Mouse (Mus musculus): ENCODE measurements around the gene Dusp13. TPM values are rescaled to one million over a fixed set of nuclear protein-coding genes. Genes with fewer than 3 reads are reported as not detected.

Dusp13 gene
- total RNA-seq, 2 experiments from 2014 or later: 0.35 TPM; not detected in 1

DNA sequence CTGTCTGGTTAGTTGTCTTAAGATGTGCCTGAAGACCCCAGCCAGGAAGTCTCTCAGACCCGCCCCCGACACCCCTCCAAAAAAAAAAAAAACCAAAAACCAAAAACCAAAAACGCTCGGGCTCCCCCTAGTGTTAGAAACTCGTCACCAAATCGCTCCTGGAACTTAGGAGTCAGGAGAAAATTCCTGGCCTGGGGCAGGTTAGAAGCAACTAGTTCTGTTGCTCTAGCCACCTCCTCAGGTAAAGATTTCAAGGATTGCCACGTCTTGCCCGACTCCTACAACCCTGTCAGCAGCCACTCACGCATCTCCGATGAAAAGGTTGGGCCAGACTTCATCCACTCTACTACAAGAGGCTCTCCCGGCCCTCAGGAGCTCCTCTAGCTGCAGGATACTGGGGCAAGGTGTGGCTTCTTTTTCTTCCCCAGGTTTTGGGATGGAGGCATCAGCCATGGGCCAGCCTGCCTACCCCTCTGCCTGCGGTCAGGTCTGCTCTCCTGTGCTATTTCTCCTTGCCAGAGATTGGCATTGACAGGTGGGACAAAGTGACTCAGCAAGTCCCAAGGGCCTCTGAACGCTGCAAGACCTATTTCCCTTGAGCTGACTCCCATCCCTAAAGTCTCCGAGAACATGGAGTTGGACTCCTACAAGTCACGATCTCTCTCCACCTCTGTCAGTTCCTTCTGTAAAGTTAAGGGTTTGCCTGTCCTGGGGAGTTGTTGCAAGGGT is 2.7 kb downstream of the Dusp13 start:
- intact Hi-C loops (cut with DNase I): no loop called here
- DNase-seq: peak; percentile 54 to 70

DNA sequence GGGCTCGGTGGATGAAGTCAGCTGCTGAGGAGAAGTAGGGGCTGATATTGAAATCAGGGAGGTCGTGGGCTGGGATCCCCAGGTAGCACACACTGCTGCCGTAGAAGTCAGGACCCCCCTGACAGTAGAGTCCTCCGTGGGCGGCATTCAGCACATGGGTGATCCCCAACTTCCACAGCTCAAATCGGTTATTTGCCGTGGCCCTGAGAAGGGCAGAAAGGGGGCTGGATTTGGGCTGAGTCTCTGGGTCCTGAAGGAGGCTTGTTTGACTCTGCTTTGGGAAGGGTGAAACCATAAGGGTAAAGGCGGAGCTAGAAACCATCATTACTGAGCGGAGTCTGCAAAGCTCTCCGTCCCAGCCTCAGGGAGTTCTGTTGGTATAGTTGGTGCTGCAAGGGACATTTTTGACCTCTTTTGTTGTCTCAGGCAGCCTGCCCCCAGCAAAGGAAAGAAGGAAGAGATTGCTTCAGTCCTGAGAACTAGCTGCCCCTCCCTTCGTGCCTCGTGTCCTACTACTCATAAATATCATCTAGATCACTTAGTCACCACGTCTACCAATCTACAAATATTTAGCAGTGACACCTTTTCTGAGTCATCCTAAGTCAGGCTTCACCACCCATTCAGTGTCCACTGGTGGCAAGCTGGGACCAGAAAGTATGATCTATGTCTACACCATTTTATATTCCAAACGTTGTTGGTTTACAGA is 3.4 kb downstream of the Dusp13 start:
- no peak for DNase-seq
- intact Hi-C loops (cut with DNase I): no loop called here

GRCm38 (mm10) chr14:21746846-21747245 is 4.1 kb downstream of the Dusp13 start:
- intact Hi-C loops (cut with DNase I): no loop called here

GRCm38 (mm10) chr14:21746251-21746650 is 4.7 kb downstream of the Dusp13 start:
- no peak for DNase-seq
- intact Hi-C loops (cut with DNase I): no loop called here

More at GRCm38 (mm10) chr14:21746846-21747245, 4.1 kb downstream of the Dusp13 start:
- no peak for DNase-seq

- no peak for DNase-seq
- intact Hi-C loops (cut with DNase I): no loop called here
These were observed 5.8 kb downstream of the Dusp13 start for GRCm38 (mm10) chr14:21745149-21745548.

DNA sequence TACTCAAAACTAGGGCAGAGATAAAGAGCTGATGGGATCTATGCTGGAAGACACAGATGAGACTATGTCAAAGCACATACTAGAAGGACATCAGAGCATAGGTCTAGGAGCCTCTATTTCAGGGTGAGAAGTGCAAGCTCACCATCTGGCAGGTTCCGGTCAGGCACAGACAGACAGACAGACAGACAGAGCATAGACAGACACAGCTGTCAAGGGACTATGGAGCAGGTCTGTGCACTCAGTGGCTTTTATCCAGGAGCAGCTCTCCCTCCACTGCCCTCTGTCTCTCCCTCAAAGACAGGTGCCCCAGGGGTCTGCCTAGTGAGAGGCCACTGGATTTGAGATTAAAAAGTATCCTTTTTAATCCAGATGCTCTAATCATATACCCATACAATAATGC is 6.8 kb downstream of the Dusp13 start:
- intact Hi-C loops (cut with DNase I): loop anchor here (5.0 kb wide), 3 partner anchors 132 to 622 kb away; no protein-coding TSS in a partner anchor
- DNase-seq: no peak

GRCm38 (mm10) chr14:21742441-21742840 is 8.5 kb downstream of the Dusp13 start:
- intact Hi-C loops (cut with DNase I): loop anchor here (1.0 to 5.0 kb wide), 4 partner anchors 130 to 620 kb away; no protein-coding TSS in a partner anchor
- DNase-seq: no peak

GRCm38 (mm10) chr14:21741786-21742185 is 9.2 kb downstream of the Dusp13 start:
- peak; percentile 86 to 87 for DNase-seq
- intact Hi-C loops (cut with DNase I): loop anchor here (1.0 to 5.0 kb wide), 5 partner anchors 63 to 619 kb away; no protein-coding TSS in a partner anchor

- no peak for DNase-seq
- intact Hi-C loops (cut with DNase I): loop anchor here (1.0 to 5.0 kb wide), 4 partner anchors 63 to 619 kb away; no protein-coding TSS in a partner anchor
These were observed 9.7 kb downstream of the Dusp13 start for GRCm38 (mm10) chr14:21741314-21741713.

DNA sequence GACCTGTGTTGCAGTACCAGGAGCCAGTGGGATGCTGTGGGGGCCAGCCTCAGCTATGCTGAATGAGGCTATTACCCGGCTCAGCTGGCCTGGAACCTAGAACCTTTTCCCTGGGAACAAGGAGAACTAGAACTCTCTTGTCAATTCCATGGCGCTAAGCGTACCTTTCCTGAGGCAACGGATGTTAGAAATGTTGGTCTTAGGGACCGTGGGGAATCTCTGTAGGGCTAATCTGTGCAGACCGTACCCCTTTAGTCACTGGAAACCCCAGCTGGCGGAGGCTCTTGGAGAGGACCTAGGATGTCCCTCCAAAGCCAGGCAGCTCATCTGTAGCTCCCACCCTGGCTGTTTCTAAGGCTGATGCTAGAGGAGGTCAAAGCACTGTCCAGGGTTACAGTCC is 10.6 kb downstream of the Dusp13 start:
- no peak for DNase-seq
- intact Hi-C loops (cut with DNase I): loop anchor here (5.0 kb wide), 3 partner anchors 128 to 618 kb away; no protein-coding TSS in a partner anchor

DNA sequence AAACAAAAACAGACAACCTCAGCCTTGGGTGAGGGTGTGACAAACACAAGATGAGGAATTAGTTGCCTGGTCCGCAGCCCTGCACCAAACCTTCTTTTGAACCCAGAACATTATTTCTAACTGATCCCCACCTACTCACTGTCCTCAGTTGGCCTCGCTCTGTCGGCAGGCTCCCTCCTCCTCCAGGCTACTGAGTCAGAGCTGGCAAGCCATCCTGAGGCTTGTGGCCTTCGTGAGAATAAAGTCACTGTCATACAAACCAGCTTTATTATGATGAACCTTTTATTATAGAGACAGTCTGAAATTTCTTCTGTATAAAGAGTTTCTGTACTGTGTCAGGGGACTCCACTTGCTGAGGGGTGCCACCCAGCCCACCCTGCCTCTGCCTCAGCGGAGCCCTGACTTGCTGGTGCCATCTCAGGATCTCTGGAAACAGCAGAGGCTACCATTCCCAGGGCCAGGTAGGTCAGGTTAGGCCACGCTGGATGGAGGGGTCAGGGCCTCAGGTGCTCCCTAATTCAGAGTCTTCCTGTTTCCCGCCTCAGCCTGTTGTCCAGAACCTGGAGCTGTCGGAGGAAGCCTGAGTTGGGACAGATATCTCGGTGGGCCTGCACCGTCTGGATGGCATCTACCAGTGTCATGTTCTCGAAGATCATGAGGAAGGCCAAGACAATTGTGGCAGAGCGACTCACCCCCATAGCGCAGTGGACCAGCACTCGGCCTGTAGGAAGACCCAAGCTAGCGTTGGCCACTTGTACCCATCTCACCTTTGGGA is 17.7 kb downstream of the Dusp13 start:
- intact Hi-C loops (cut with DNase I): no loop called here
- DNase-seq: no peak

DNA sequence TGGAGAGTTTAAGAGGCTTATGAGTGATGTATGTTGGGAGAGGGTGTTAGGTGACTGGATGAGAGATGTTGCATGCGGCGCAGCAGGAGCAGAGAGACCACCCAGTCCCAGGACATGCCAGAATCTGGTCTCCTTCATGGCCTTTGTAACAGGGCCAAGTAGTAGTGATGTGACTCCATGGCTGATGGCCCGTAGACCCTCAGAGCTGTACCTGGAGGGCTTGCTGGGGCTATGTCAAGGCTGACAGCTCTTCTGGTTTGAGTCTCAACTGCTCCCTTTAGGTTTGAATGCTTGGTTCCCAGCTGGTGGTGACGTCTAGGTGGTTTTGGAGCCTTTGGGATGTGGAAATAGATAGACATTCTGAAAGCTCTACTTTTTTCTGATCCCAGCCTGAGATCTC is 21.0 kb downstream of the Dusp13 start:
- intact Hi-C loops (cut with DNase I): no loop called here
- no peak for DNase-seq

DNA sequence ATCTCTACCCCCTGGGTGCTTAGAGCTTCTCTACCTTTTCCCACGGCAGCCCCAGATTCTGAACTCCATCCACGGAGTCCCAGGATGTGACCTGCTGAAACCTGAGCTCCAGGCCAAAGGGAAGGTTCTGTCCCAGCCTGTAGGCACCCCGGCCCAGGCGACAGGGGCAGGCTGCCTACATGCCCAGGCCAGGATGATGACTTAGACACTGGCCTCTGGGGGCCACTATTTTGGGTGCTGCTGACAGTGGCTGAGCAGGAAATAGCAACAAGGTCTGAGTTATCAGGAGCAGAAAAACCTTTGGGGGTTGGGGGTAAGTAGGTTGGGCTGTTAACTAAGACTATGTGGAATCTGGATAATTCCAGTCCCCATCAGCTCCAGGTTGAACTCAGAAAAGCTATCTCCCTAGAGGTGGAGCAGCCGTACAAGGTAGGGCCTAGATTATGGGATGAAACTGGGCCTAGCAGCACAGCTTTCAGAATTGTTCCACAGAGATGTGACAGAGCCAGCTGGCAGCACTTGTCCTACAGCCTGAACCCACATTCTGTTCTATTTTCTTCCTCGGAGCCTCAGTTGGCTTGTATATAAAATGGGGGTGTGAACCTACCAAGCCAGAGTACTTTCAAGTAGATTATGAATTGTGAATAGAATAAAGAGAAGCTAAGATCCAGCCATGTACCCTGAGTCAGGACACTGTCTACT is 21.8 kb downstream of the Dusp13 start:
- intact Hi-C loops (cut with DNase I): no loop called here
- DNase-seq: no peak

- intact Hi-C loops (cut with DNase I): no loop called here
These were observed 28.8 kb downstream of the Dusp13 start for GRCm38 (mm10) chr14:21722021-21722698.

DNA sequence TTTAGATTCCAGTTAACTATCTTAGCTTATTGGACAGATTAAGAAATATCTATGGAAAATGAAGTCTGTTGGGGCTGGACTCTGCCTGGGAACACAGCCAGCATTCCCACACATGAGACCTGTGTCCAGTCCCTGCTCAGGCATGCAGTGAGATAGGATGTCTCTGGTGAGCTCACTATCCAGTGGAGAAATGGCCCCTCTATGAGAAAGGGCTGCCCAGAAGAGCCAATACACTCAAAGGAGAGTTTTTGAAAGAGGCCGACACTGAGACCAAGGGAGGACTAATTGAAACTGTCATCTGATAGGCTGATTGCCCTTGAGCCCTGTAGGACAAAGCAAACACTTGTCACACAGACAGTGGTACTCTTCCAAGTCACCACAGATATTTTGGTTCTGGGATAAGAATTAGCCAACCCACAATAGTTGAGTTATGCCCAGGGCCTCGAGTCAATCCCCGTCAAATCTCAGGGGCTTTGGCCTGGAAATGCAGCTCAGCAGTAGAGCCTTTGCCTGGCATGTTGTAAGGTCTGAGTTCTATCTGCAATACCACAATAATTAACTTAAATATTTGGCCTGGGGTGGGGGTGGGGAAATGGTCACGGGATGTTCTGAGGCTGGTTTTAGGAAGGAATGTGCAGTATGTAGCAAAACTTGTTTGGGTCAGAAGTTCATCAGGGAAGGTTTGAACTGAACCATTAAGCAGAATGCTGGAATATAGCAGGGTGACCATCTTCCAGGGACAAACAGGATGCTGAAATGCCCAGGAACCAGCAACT is 30.4 kb downstream of the Dusp13 start:
- DNase-seq: no peak
- intact Hi-C loops (cut with DNase I): no loop called here

More at GRCm38 (mm10) chr14:21722021-21722698, 28.8 kb downstream of the Dusp13 start:
- no peak for DNase-seq

DNA sequence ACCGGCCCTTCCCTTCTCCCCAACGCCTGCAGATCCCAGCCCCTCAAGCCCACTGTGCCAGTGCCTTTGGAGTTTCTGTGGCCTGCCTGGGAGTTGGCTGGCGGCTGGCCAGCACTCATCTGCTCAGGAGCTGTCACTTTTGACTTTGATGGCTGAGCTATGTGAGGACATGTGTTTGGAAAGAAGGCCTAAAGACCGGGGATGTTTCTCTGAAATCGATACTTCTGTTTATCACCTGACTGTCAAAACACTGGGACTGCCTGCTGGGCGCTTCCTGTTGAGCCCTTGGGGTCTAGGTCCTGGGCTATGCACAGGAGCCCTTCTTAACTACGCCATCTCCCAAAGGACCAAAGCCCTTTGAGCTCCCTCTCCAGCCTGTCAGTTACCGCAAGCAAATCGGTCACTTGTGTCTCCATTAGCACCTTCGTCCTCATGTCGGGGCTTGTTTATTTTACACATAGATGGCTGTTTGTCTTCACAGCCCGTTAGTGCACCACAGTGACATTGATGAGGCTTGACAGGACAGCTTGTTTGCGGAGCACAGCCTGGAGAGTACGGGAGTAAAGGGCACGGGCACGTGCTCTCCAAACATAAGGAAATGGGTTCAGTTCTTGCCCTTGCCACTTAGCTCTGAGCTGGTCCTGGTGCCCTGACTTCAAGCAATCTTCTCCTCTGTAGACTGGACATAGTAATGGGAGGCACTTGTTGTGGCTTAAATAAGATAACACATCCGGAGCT is 31.2 kb downstream of the Dusp13 start:
- DNase-seq: no peak
- intact Hi-C loops (cut with DNase I): no loop called here

GRCm38 (mm10) chr14:21714486-21714885 is 36.5 kb downstream of the Dusp13 start, which contains the start of gene Dupd1:
TSS of gene Dupd1 (minus strand) at chr14:21714576.
- intact Hi-C loops (cut with DNase I): no loop called here
- no peak for DNase-seq

- intact Hi-C loops (cut with DNase I): no loop called here
- no peak for DNase-seq
These were observed 39.8 kb downstream of the Dusp13 start for GRCm38 (mm10) chr14:21711231-21711630.
